Mouse (Mus musculus): ENCODE measurements around the gene Ubr4. TPM values are rescaled to one million over a fixed set of nuclear protein-coding genes. Genes with fewer than 3 reads are reported as not detected.

Gene Ubr4
- total RNA-seq (2014; rRNA removed; ENCODE audit: low replicate concordance) (80.6 and 120 TPM in 2 replicates), polyA plus RNA-seq (2015; fragmentation: Nextera tagmentation; extraction: Ambion mirVana) (34.5 and 41.0 TPM in 2 replicates)

DNA sequence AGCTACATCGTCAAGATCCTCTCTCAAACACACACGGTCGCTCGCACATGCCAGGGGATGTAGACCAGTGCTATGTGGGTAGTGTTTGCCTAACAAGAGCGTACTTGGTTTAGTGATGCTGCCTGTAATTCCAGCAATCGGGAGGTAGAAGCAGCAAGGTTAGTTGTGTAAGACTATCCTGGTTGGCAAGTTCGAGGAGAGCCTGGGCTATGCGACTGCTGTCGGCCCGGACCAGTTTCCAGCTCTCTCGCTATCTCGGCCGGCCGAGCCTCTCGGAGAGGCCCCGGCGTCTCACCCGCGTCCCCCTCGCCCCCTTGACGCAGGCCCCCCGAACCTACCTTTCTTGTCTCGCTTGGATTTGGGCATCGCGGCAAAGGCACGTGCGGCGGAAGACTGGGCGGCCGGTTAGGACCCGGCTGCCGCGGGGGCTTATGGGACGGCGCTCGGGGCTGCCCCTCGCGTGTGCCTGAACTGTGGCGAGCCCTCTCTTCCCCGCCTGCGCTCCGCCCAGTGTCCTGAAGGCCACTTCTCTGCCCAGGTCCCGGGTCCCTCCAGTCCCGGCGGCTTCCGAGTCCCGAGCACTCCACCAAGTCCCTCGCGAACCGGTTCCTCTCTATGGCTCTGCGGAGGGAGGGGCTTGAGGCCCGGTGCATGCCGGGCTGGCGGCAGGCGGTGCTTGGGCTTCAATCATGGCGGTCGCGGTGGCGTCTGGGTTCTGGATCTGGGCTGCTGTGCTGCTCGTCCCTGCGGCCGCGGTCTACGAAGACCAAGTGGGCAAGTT is at the start of gene Ubr4, which contains the start of the genes Mrto4 and Emc1:
Gene Ubr4 (plus strand): TSS at position 679 of the 781 bp plus-strand sequence.
Gene Mrto4 (minus strand): TSS at position 646 of the 781 bp plus-strand sequence.
Gene Emc1 (plus strand): TSS at position 657 of the 781 bp plus-strand sequence.
- H3K36me3 ChIP-seq (replicated peaks; ENCODE audit: control insufficient read depth, insufficient read depth, low read length) = peaks cover 40% of the 10 kb centered on the region
- ATAC-seq (ENCODE audit: insufficient read depth, low read depth) = peak; percentile 93
- WGBS = under 1% methylated on average over 60 of the region's 64 CpGs
- H3K27ac ChIP-seq (ENCODE audit: low read depth) = peak within 1 kb of the TSS; percentile 96
- no peaks in the 10 kb centered on the region for H3K27me3 ChIP-seq (ENCODE audit: control insufficient read depth, insufficient read depth, low read length)
- H3K4me1 ChIP-seq (ENCODE audit: control insufficient read depth, insufficient read depth) = peaks cover 18% of the 10 kb centered on the region
- H3K4me2 ChIP-seq (ENCODE audit: low read depth, low read length) = peak within 1 kb of the TSS; percentile 88
- H3K9ac ChIP-seq (replicated peaks; ENCODE audit: low read depth, low read length) = peak within 1 kb of the TSS; percentile 83
- no peaks in the 10 kb centered on the region for H3K9me3 ChIP-seq (replicated peaks; ENCODE audit: control insufficient read depth, low read length)
- H3K4me3 ChIP-seq (ENCODE audit: low read depth, low read length) = peak within 1 kb of the TSS; percentile 73
- DNase-seq (ENCODE audit: low spot score) = peak; percentile 88
- TF ChIP-seq EP300 (IDR thresholded peaks at IDR 0.05; ENCODE audit: low read depth) = no peak
- TF ChIP-seq CTCF (IDR thresholded peaks at IDR 0.05; ENCODE audit: low read depth) = no peak

GRCm38 (mm10) chr4:139305521-139305920 is 46.9 kb upstream of the Ubr4 start:
- TF ChIP-seq CTCF (IDR thresholded peaks at IDR 0.05; ENCODE audit: low read depth) (no peak), EP300 (IDR thresholded peaks at IDR 0.05; ENCODE audit: low read depth) (no peak)
- 79% methylated on average over 3 of the region's 3 CpGs for WGBS
- DNase-seq (ENCODE audit: low spot score) (no peak), ATAC-seq (ENCODE audit: insufficient read depth, low read depth) (no peak)
- H3K27ac ChIP-seq (ENCODE audit: low read depth) = no peak overlapping the region
- H3K4me2 ChIP-seq (ENCODE audit: low read depth, low read length) = no peak overlapping the region
- H3K9ac ChIP-seq (replicated peaks; ENCODE audit: low read depth, low read length) = no peak overlapping the region
- no peak overlapping the region for H3K4me3 ChIP-seq (ENCODE audit: low read depth, low read length)
- H3K9me3 ChIP-seq (replicated peaks; ENCODE audit: control insufficient read depth, low read length) = no peaks in the 10 kb centered on the region
- no peaks in the 10 kb centered on the region for H3K27me3 ChIP-seq (ENCODE audit: control insufficient read depth, insufficient read depth, low read length)
- peaks cover 6% of the 10 kb centered on the region for H3K4me1 ChIP-seq (ENCODE audit: control insufficient read depth, insufficient read depth)
- H3K36me3 ChIP-seq (replicated peaks; ENCODE audit: control insufficient read depth, insufficient read depth, low read length) = peaks cover 29% of the 10 kb centered on the region

- Histone ChIP-seq H3K4me3 (ENCODE audit: low read depth, low read length) (no peak overlapping the region), H3K9ac (replicated peaks; ENCODE audit: low read depth, low read length) (no peak overlapping the region), H3K27me3 (ENCODE audit: control insufficient read depth, insufficient read depth, low read length) (no peaks in the 10 kb centered on the region), H3K4me1 (ENCODE audit: control insufficient read depth, insufficient read depth) (peaks cover 14% of the 10 kb centered on the region), H3K36me3 (replicated peaks; ENCODE audit: control insufficient read depth, insufficient read depth, low read length) (peaks cover 14% of the 10 kb centered on the region; the same call in 1 of the 2 replicates), H3K9me3 (replicated peaks; ENCODE audit: control insufficient read depth, low read length) (no peaks in the 10 kb centered on the region), H3K27ac (ENCODE audit: low read depth) (no peak overlapping the region), H3K4me2 (ENCODE audit: low read depth, low read length) (no peak overlapping the region)
- no peak for DNase-seq (ENCODE audit: low spot score)
- WGBS = 86% methylated on average over 5 of the region's 5 CpGs
- TF ChIP-seq EP300 (IDR thresholded peaks at IDR 0.05; ENCODE audit: low read depth) = no peak
- TF ChIP-seq CTCF (IDR thresholded peaks at IDR 0.05; ENCODE audit: low read depth) = no peak
- no peak for ATAC-seq (ENCODE audit: insufficient read depth, low read depth)
Measured at GRCm38 (mm10) chr4:139307916-139308315, 44.5 kb upstream of the Ubr4 start.

DNA sequence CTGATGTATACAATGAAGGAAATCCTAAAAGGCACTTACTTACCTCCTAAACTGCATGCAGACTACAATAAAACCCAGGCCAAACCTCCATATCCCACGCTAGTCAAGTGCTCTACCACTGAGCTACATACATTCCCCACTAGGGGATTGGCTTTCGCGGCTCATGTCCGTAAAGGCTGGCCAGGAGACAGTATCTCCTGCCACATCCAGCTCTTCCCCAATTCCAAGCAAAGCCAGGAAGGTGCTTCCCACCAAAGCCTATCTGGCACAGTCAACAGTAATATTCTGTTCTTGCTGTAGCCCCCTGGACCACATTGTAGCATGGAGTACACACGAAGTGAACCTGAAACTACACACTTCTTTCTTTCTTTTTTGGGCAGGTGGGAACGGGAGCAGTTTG is 42.8 kb upstream of the Ubr4 start:
- ATAC-seq (ENCODE audit: insufficient read depth, low read depth) (no peak), DNase-seq (ENCODE audit: low spot score) (no peak)
- no peak overlapping the region for H3K27ac ChIP-seq (ENCODE audit: low read depth)
- peaks cover 14% of the 10 kb centered on the region; the same call in 1 of the 2 replicates for H3K36me3 ChIP-seq (replicated peaks; ENCODE audit: control insufficient read depth, insufficient read depth, low read length)
- peak overlapping the region; percentile 95 for H3K4me2 ChIP-seq (ENCODE audit: low read depth, low read length)
- WGBS = 32% methylated on average over 6 of the region's 6 CpGs
- H3K27me3 ChIP-seq (ENCODE audit: control insufficient read depth, insufficient read depth, low read length) = no peaks in the 10 kb centered on the region
- no peak for TF ChIP-seq CTCF (IDR thresholded peaks at IDR 0.05; ENCODE audit: low read depth)
- no peak for TF ChIP-seq EP300 (IDR thresholded peaks at IDR 0.05; ENCODE audit: low read depth)
- no peaks in the 10 kb centered on the region for H3K9me3 ChIP-seq (replicated peaks; ENCODE audit: control insufficient read depth, low read length)
- H3K9ac ChIP-seq (replicated peaks; ENCODE audit: low read depth, low read length) = peak overlapping the region; percentile 67; the same call in 1 of the 2 replicates
- H3K4me3 ChIP-seq (ENCODE audit: low read depth, low read length) = peak overlapping the region; percentile 87
- peaks cover 14% of the 10 kb centered on the region for H3K4me1 ChIP-seq (ENCODE audit: control insufficient read depth, insufficient read depth)

- ATAC-seq (ENCODE audit: insufficient read depth, low read depth) = peak; percentile 92
- Histone ChIP-seq H3K4me3 (ENCODE audit: low read depth, low read length) (peak within 1 kb of the TSS; percentile 87), H3K4me1 (ENCODE audit: control insufficient read depth, insufficient read depth) (peaks cover 14% of the 10 kb centered on the region), H3K9ac (replicated peaks; ENCODE audit: low read depth, low read length) (peak within 1 kb of the TSS; percentile 67), H3K27ac (ENCODE audit: low read depth) (peak within 1 kb of the TSS; percentile 31; the same call in 1 of the 2 replicates), H3K36me3 (replicated peaks; ENCODE audit: control insufficient read depth, insufficient read depth, low read length) (peaks cover 18% of the 10 kb centered on the region; the same call in 1 of the 2 replicates), H3K27me3 (ENCODE audit: control insufficient read depth, insufficient read depth, low read length) (no peaks in the 10 kb centered on the region), H3K4me2 (ENCODE audit: low read depth, low read length) (peak within 1 kb of the TSS; percentile 95), H3K9me3 (replicated peaks; ENCODE audit: control insufficient read depth, low read length) (no peaks in the 10 kb centered on the region)
- DNase-seq (ENCODE audit: low spot score) = peak; percentile 87
- WGBS = under 1% methylated on average over 59 of the region's 63 CpGs
- TF ChIP-seq EP300 (IDR thresholded peaks at IDR 0.05; ENCODE audit: low read depth) (no peak), CTCF (IDR thresholded peaks at IDR 0.05; ENCODE audit: low read depth) (no peak)
Measured at GRCm38 (mm10) chr4:139310171-139310898, 42.1 kb upstream of the Ubr4 start, which contains the start of the genes Pqlc2 and Akr7a5. Gene Pqlc2, minus strand, starts transcription at chr4:139310708. Gene Akr7a5, plus strand, starts transcription at chr4:139310744.
